Mouse (Mus musculus) stomach, postnatal 0 days (tissue): ENCODE results near the gene Tspyl1. TPM values are rescaled to one million over a fixed set of nuclear protein-coding genes. Genes with fewer than 3 reads are reported as not detected.

Experiments
- ATAC-seq: fragments of 200-750 bp; cut with Nextera tagmentation; 2 replicates; pipeline ENCODE4 v1.8.0; 2017; ENCODE audit not compliant: low FRiP score, low TSS enrichment
- DNase-seq: peaks from one replicate; pipeline ENCODE4 v3.0.0-alpha.2; 2016; ENCODE audit warnings: low spot score
- H3K27ac ChIP-seq: fragments of 300-500 bp; sonication (generic); replicated peaks from 2 replicates; pipeline ENCODE4 v1.5.1; 2014; ENCODE audit warnings: mild to moderate bottlenecking, control low read depth
- H3K27me3 ChIP-seq: fragments of 300-500 bp; sonication (generic); 2 replicates; pipeline ENCODE4 v1.6.1; 2014; ENCODE audit warnings: low read length; ENCODE audit not compliant: control insufficient read depth, insufficient read depth
- H3K36me3 ChIP-seq: fragments of 300-500 bp; sonication (generic); 2 replicates; pipeline ENCODE4 v1.6.1; 2014; ENCODE audit warnings: low read length, mixed read lengths; ENCODE audit not compliant: control insufficient read depth, insufficient read depth
- H3K4me1 ChIP-seq: fragments of 300-500 bp; sonication (generic); replicated peaks from 2 replicates; pipeline ENCODE4 v1.6.1; 2014; ENCODE audit warnings: antibody characterized with exemption; ENCODE audit not compliant: control insufficient read depth, insufficient read depth
- H3K4me2 ChIP-seq: fragments of 300-500 bp; sonication (generic); replicated peaks from 2 replicates; pipeline ENCODE4 v1.6.1; 2014; ENCODE audit warnings: low read depth, mild to moderate bottlenecking, control low read depth, moderate library complexity
- H3K4me3 ChIP-seq: fragments of 300-500 bp; sonication (generic); 2 replicates; pipeline ENCODE4 v1.5.1; 2014; ENCODE audit warnings: low read depth, low read length, control low read depth
- H3K9ac ChIP-seq: fragments of 300-500 bp; sonication (generic); 2 replicates; pipeline ENCODE4 v1.6.1; 2014; ENCODE audit warnings: mild to moderate bottlenecking, low read length, control low read depth, mixed read lengths
- H3K9me3 ChIP-seq: fragments of 300-500 bp; sonication (generic); 2 replicates; pipeline ENCODE4 v1.6.1; 2016; ENCODE audit warnings: low read length; ENCODE audit not compliant: control insufficient read depth
- CTCF ChIP-seq: IDR thresholded peaks from 2 replicates; pipeline ENCODE4 v1.5.1; 2016; ENCODE audit warnings: antibody characterized with exemption, low read depth, mild to moderate bottlenecking, moderate library complexity
- EP300 ChIP-seq: optimal IDR thresholded peaks from 2 replicates; pipeline ENCODE3; 2016; ENCODE audit warnings: antibody characterized with exemption
- WGBS: fragments of 180-500 bp; shearing (Covaris S2); extraction: QIAGEN DNeasy Blood & Tissue Kit; methylation state at CpG from one replicate; pipeline ENCODE4 v1.1.7; 2014; 5-methylcytosine and 5-hydroxymethylcytosine counted together
- polyA plus RNA-seq: library from polyadenylated mRNA; unstranded; fragments of >200 nt; fragmentation: Nextera tagmentation; extraction: Ambion mirVana; gene quantifications from 2 replicates; pipeline ENCODE4 v1.2.1, GENCODE M21; 2015

Gene Tspyl1
- polyA plus RNA-seq, 1 experiment from 2014 or later, result 46.7 TPM

DNA sequence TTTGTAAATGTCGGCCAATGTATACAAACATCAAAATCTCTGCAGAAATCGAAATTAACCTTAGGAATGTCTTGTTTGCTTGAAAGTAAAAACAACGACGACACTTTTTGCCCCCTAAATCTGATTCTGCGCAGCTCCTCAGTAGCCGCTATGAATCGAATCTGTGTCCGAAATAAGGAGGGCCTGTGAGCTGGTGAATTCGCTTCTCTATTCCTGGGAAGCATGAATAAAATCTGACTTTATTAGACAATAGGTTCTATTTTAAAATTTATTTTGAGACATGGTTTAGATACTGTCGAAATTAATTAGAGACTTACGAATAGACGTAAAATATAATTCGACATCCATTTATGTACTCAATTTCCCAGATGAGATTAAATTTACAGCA is 14.9 kb downstream of the Tspyl1 start:
- Histone ChIP-seq H3K9me3 (no peaks in the 10 kb centered on the region), H3K4me1 (no peaks in the 10 kb centered on the region), H3K4me2 (peak overlapping the region; percentile 95), H3K27me3 (no peaks in the 10 kb centered on the region), H3K36me3 (no peaks in the 10 kb centered on the region), H3K9ac (peak overlapping the region; percentile 5; the same call in 1 of the 2 replicates), H3K4me3 (peak overlapping the region; percentile 66), H3K27ac (no peak overlapping the region)
- 2% methylated on average over 13 of the region's 13 CpGs for WGBS
- ATAC-seq (no peak), DNase-seq (no peak)
- no peak for TF ChIP-seq CTCF
- TF ChIP-seq EP300, result no peak

DNA sequence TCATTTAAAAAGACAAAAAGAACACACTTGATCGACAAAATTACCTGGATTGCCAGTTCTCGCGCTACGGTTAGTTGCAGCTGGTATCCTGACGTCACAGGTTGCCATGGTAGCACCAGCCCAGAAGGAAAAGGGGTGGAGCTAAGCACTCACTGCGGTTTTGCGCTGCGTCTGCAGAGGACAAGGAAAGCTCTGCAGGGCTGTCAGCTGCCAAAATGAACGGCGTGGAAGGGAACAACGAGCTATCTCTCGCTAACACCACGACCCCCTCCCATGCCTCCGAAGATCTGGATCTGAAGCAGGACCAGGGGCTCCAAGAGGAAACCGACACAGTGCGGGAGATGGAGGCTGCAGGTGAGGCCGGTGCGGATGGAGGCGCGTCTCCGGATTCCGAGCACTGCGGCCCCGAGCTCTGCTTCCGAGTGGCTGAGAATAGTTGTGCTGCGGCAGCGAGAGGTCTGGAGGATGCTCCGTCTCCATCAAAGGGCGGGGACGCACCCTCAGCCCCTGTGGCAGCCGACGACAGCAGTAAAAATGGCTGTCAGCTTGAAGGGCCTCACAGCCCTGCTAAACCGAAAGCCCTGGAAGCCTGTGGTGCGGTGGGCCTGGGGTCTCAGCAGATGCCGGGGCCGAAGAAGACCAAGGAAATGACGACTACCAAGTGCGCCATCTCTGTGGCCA is 15.4 kb downstream of the Tspyl1 start, which contains the start of gene Tspyl4:
Tspyl4 (plus strand) TSS at position 144 of the 681 bp plus-strand sequence.
- peak; percentile 99 for ATAC-seq
- Histone ChIP-seq H3K4me3 (peak within 1 kb of the TSS; percentile 66), H3K9ac (peak within 1 kb of the TSS; percentile 67), H3K36me3 (no peaks in the 10 kb centered on the region), H3K27me3 (no peaks in the 10 kb centered on the region), H3K27ac (peak within 1 kb of the TSS; percentile 77), H3K4me2 (peak within 1 kb of the TSS; percentile 95), H3K9me3 (no peaks in the 10 kb centered on the region), H3K4me1 (no peaks in the 10 kb centered on the region)
- TF ChIP-seq CTCF (no peak), EP300 (no peak)
- DNase-seq, result peak; percentile 91
- WGBS, result under 1% methylated on average over 38 of the region's 38 CpGs

DNA sequence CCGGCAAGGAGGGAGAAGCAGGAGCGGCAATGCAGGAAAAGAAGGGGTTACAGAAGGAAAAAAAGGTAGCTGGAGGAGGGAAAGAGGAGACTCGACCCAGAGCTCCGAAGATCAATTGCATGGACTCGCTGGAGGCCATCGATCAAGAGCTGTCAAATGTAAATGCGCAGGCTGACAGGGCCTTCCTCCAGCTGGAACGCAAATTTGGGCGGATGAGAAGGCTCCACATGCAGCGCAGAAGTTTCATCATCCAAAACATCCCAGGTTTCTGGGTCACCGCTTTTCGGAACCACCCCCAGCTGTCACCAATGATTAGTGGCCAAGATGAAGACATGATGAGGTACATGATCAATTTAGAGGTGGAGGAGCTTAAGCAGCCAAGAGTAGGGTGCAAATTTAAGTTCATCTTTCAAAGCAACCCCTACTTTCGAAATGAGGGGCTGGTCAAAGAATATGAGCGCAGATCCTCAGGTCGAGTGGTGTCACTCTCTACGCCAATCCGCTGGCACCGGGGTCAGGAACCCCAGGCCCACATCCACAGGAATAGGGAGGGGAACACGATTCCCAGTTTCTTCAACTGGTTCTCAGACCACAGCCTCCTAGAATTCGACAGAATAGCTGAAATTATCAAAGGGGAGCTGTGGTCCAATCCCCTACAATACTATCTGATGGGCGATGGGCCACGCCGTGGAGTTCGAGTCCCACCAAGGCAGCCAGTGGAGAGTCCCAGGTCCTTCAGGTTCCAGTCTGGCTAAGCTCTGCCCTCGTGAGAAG is 16.2 kb downstream of the Tspyl1 start:
- DNase-seq (peak; percentile 17), ATAC-seq (peak; percentile 28; the same call in 1 of the 2 replicates)
- WGBS, result 44% methylated on average over 25 of the region's 25 CpGs
- Histone ChIP-seq H3K4me2 (peak overlapping the region; percentile 95), H3K4me3 (peak overlapping the region; percentile 66), H3K27ac (peak overlapping the region; percentile 77), H3K36me3 (no peaks in the 10 kb centered on the region), H3K4me1 (no peaks in the 10 kb centered on the region), H3K9me3 (no peaks in the 10 kb centered on the region), H3K27me3 (no peaks in the 10 kb centered on the region), H3K9ac (peak overlapping the region; percentile 67)
- no peak for TF ChIP-seq CTCF
- no peak for TF ChIP-seq EP300

DNA sequence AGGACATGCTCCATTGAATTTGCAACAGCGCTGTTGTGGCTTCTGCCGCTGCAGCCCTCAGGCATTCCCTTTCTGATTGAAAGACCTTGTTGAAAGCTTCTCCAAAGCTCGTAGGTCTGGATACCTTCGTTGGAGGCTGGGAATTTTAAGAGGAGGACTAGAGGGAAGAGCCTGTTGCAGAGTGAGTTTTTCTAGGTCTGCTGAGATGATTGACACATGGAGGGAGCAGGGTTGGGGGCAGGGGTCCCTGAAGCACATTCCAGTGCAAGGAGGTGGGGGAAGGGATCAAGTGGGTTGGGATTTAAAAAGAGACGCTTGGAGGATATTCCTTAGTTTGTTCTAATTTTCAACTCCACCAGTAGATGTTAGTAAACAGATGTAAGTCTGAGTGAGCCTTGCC is 18.4 kb downstream of the Tspyl1 start:
- TF ChIP-seq CTCF (no peak), EP300 (no peak)
- DNase-seq (no peak), ATAC-seq (no peak)
- H3K36me3 ChIP-seq, result no peaks in the 10 kb centered on the region
- H3K4me1 ChIP-seq, result no peaks in the 10 kb centered on the region
- H3K27me3 ChIP-seq, result no peaks in the 10 kb centered on the region
- H3K9me3 ChIP-seq, result no peaks in the 10 kb centered on the region
- H3K27ac ChIP-seq, result no peak overlapping the region
- H3K4me2 ChIP-seq, result no peak overlapping the region
- H3K9ac ChIP-seq, result no peak overlapping the region
- H3K4me3 ChIP-seq, result no peak overlapping the region
- 38% methylated on average over 5 of the region's 5 CpGs for WGBS

DNA sequence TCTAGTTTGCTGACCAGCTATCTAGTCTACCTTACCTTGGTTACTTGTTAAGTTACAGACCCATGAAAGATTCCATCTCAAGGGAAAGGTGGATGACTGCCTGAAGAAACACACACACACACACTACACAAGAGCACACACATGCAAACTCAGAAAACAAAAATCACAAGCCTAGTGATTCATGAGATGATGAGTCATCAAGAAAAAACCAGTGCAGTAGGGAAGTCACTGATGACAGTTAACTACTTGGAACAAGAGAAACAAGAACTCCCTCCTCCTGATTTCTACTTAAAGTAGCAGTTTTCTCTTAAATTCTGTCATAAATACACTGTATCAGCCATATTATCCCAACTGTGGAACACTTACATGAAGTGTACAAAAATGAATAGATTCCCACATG is 25.1 kb downstream of the Tspyl1 start:
- Histone ChIP-seq H3K9me3 (no peaks in the 10 kb centered on the region), H3K9ac (no peak overlapping the region), H3K4me2 (no peak overlapping the region), H3K36me3 (no peaks in the 10 kb centered on the region), H3K4me3 (no peak overlapping the region), H3K27me3 (no peaks in the 10 kb centered on the region), H3K27ac (no peak overlapping the region), H3K4me1 (no peaks in the 10 kb centered on the region)
- TF ChIP-seq EP300 (no peak), CTCF (no peak)
- no peak for ATAC-seq
- no peak for DNase-seq
